Mouse (Mus musculus): ENCODE results near the gene 5830411N06Rik.

- TF ChIP-seq CTCF (IDR thresholded peaks at IDR 0.05; ENCODE audit: control insufficient read depth, insufficient read depth, insufficient read length) (no peak), USF1 (IDR thresholded peaks at IDR 0.05; ENCODE audit: low read depth) (no peak), MYOD1 (IDR thresholded peaks at IDR 0.05; ENCODE audit: control insufficient read depth, insufficient read length, low read depth) (no peak), MAX (IDR thresholded peaks at IDR 0.05) (no peak), FOSL1 (IDR thresholded peaks at IDR 0.05; ENCODE audit: insufficient read depth, low read length, poor library complexity, severe bottlenecking) (no peak), MYOG (IDR thresholded peaks at IDR 0.05; ENCODE audit: control insufficient read depth, extremely low read depth, insufficient read length) (no peak)
Observed at GRCm38 (mm10) chr7:140220375-140220774, 26.7 kb upstream of the 5830411N06Rik start.

Measured in C2C12 (cell line).